Mouse (Mus musculus) midbrain, postnatal 0 days (tissue): ENCODE measurements around the gene Prdm13. TPM values are rescaled to one million over a fixed set of nuclear protein-coding genes. Genes with fewer than 3 reads are reported as not detected.

Experiments
- ATAC-seq: fragments of 200-750 bp; cut with Nextera tagmentation; 2 replicates; pipeline ENCODE4 v1.8.0; 2017; ENCODE audit warnings: moderate number of reproducible peaks, mild to moderate bottlenecking, moderate TSS enrichment, moderate library complexity; ENCODE audit not compliant: low FRiP score
- DNase-seq: peaks from one replicate; pipeline ENCODE4 v3.0.0-alpha.2; 2015; ENCODE audit warnings: low spot score
- H3K27ac ChIP-seq: fragments of 300-500 bp; sonication (generic); 2 replicates; pipeline ENCODE4 v1.5.1; 2014; ENCODE audit warnings: low read depth, mild to moderate bottlenecking, low read length, mixed read lengths
- H3K27me3 ChIP-seq: fragments of 300-500 bp; sonication (generic); 2 replicates; pipeline ENCODE4 v1.6.1; 2014; ENCODE audit warnings: low read length, control low read depth, mixed read lengths; ENCODE audit not compliant: insufficient read depth
- H3K36me3 ChIP-seq: fragments of 300-500 bp; sonication (generic); 2 replicates; pipeline ENCODE4 v1.6.1; 2014; ENCODE audit warnings: low read length, control low read depth, mixed read lengths; ENCODE audit not compliant: insufficient read depth
- H3K4me1 ChIP-seq: fragments of 300-500 bp; sonication (generic); 2 replicates; pipeline ENCODE4 v1.6.1; 2014; ENCODE audit warnings: mild to moderate bottlenecking, control low read depth, antibody characterized with exemption, low read length, mixed read lengths; ENCODE audit not compliant: insufficient read depth
- H3K4me2 ChIP-seq: fragments of 300-500 bp; sonication (generic); 2 replicates; pipeline ENCODE4 v1.6.1; 2014; ENCODE audit warnings: low read depth, mild to moderate bottlenecking, low read length, mixed read lengths; ENCODE audit not compliant: poor library complexity, severe bottlenecking
- H3K4me3 ChIP-seq: fragments of 300-500 bp; sonication (generic); 2 replicates; pipeline ENCODE4 v1.5.1; 2014; ENCODE audit warnings: low read depth, mild to moderate bottlenecking, low read length, moderate library complexity
- H3K9ac ChIP-seq: fragments of 300-500 bp; sonication (generic); replicated peaks from 2 replicates; pipeline ENCODE4 v1.6.1; 2014; ENCODE audit warnings: mild to moderate bottlenecking, low read length, moderate library complexity, mixed read lengths; ENCODE audit not compliant: poor library complexity, severe bottlenecking
- H3K9me3 ChIP-seq: fragments of 300-500 bp; sonication (generic); 2 replicates; pipeline ENCODE4 v1.6.1; 2016; ENCODE audit warnings: low read length, control low read depth
- CTCF ChIP-seq: IDR thresholded peaks from 2 replicates; pipeline ENCODE4 v1.5.1; 2016; ENCODE audit warnings: antibody characterized with exemption, mild to moderate bottlenecking
- WGBS: fragments of 180-500 bp; shearing (Covaris S2); extraction: QIAGEN DNeasy Blood & Tissue Kit; methylation state at CpG from one replicate; pipeline ENCODE4 v1.1.7; 2014; 5-methylcytosine and 5-hydroxymethylcytosine counted together
- polyA plus RNA-seq: library from polyadenylated mRNA; unstranded; fragments of >200 nt; fragmentation: Nextera tagmentation; extraction: Ambion mirVana; gene quantifications from 2 replicates; pipeline ENCODE4 v1.2.1, GENCODE M21; 2015
- total RNA-seq: library from RNA; depleted of rRNA; stranded (reverse); fragments of >200 nt; gene quantifications from 2 replicates; pipeline ENCODE4 v1.2.3, GENCODE M21; 2014

Prdm13 gene
- total and polyA plus RNA-seq, 2 experiments from 2014 or later = 0.26 to 2.7 TPM

DNA sequence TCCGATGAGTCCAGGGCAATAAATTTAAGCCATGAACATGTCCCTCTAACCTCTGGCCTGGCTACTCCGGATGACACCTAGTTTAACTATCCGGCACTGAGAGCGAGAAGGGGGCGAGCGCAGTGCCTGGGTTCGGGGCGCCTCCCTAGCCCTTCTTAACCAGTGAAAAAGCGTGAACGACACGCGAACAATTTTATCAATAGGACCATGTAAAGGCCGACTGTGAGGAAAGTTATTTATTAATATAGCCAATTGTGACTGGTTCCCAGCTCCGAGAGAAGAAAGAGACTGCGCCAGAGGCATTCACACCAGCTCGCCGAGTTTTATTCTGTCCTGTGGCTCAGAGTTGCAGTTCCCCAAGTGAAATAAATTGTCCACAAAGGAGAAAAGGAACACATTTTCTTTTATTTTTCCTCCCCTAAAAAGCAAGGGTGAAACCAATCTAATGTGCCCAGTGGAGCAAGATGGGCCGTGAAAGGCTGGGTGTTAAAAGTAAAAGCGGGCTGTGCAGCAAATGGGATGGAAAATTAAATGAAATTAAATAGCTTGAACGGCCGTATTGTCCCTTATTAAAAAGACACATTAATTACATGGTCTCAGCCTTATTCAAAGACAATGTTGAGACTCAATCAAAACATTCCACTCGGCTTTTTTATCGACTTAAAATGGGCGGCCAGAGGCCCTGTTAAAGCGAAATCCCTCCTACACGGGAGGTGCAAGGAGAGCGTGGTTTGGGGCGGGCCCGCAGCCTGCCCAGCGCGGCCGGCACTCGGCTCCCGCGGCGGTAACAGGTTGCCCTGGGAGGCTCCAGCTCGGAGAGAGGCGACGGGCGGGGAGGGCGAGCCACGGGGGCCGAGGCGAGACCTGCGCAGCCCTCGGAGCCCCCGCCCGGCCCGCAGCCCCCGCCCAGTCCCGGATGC, 2.3 kb upstream of the Prdm13 start:
- DNase-seq = no peak
- peak overlapping the region; percentile 33 for H3K4me3 ChIP-seq
- no peak overlapping the region for H3K27ac ChIP-seq
- peaks cover 82% of the 10 kb centered on the region for H3K27me3 ChIP-seq
- no peak overlapping the region for H3K9ac ChIP-seq
- peak overlapping the region; percentile 60 for H3K4me2 ChIP-seq
- no peak for TF ChIP-seq CTCF
- H3K9me3 ChIP-seq = no peaks in the 10 kb centered on the region
- 0 out of 2 replicates have a peak, but pooled peaks cover 3% of the 10 kb centered on the region for H3K4me1 ChIP-seq
- WGBS = 2% methylated on average over 47 of the region's 51 CpGs
- ATAC-seq = 0 out of 2 replicates have a peak, but pooled peaks have one; percentile 35
- no peaks in the 10 kb centered on the region for H3K36me3 ChIP-seq

GRCm38 (mm10) chr4:21686934-21687333, 1.2 kb upstream of the Prdm13 start:
- WGBS = 2% methylated on average over 5 of the region's 5 CpGs

DNA sequence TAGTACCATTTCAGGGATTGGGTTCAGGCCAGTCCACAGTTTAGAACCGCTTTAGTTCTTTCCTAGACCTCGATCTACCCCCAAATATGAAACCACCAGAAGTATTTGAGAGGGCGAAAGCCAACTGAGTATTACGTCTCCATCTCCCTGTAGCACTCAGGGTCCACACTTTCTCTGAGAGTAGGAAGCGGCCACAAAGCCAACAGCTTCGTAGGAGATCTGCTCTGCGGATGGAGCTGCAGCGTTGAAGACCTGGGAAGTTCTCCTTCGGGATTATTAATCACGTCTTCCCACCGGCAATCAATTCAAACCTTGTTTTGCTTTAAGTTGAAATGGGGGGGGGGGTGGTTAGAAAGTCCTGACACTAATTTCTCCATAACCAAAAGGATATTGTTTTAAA, 653 bp upstream of the Prdm13 start:
- Histone ChIP-seq H3K4me2 (no peak overlapping the region), H3K4me3 (no peak overlapping the region), H3K27me3 (peaks cover 83% of the 10 kb centered on the region), H3K4me1 (0 out of 2 replicates have a peak, but pooled peaks cover 3% of the 10 kb centered on the region), H3K9me3 (no peaks in the 10 kb centered on the region), H3K27ac (no peak overlapping the region), H3K9ac (no peak overlapping the region), H3K36me3 (no peaks in the 10 kb centered on the region)
- 5% methylated on average over 11 of the region's 11 CpGs for WGBS
- ATAC-seq (no peak), DNase-seq (no peak)
- no peak for TF ChIP-seq CTCF

More at GRCm38 (mm10) chr4:21686934-21687333, 1.2 kb upstream of the Prdm13 start:
- Histone ChIP-seq H3K27ac (no peak overlapping the region), H3K9me3 (no peaks in the 10 kb centered on the region), H3K27me3 (peaks cover 83% of the 10 kb centered on the region), H3K4me2 (no peak overlapping the region), H3K4me3 (no peak overlapping the region), H3K4me1 (0 out of 2 replicates have a peak, but pooled peaks cover 3% of the 10 kb centered on the region), H3K9ac (no peak overlapping the region), H3K36me3 (no peaks in the 10 kb centered on the region)
- DNase-seq (no peak), ATAC-seq (no peak)
- TF ChIP-seq CTCF = peak; percentile 46

GRCm38 (mm10) chr4:21684341-21684970, 1.3 kb downstream of the Prdm13 start:
- no peak for TF ChIP-seq CTCF
- DNase-seq (no peak), ATAC-seq (no peak)
- Histone ChIP-seq H3K9ac (no peak overlapping the region), H3K4me3 (no peak overlapping the region), H3K9me3 (no peaks in the 10 kb centered on the region), H3K27ac (no peak overlapping the region), H3K4me2 (no peak overlapping the region), H3K27me3 (peaks cover 90% of the 10 kb centered on the region), H3K4me1 (0 out of 2 replicates have a peak, but pooled peaks cover 3% of the 10 kb centered on the region), H3K36me3 (no peaks in the 10 kb centered on the region)
- 3% methylated on average over 14 of the region's 14 CpGs for WGBS

DNA sequence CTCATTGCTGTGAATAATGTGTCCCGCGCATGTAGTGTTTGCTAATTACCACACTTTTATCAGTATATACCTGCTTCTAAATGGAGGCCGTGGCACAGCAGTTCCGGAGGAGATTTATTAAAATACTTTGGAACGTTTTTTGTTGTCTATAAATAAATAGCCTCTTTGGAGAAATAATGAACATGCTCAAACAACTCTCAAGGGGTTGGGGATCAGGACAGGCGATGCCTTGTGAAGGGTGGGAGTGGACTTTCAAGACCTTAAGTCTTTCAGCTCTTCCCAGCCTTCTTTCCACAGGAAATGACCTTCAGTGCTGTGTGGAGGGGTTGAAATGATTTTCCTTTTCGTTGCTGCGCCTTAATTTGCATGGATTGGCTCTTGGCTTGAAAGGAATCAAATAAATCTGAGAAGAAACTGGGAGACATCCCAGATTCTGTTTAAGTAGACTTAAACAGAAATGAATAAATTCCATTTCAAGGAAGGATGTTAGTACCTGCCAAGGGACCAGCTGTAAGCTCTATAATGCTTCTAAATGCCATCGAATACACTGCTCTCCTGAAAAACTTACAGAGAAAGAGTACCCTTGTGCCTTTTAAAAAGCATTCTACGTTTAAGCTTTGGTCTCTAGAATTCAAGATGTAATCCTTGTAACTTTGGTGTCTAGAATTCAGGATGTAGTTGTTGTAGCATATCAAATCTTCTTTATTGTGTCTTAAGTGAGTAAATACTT, 3.2 kb downstream of the Prdm13 start:
- Histone ChIP-seq H3K27ac (no peak overlapping the region), H3K4me2 (no peak overlapping the region), H3K9ac (no peak overlapping the region), H3K9me3 (no peaks in the 10 kb centered on the region), H3K36me3 (no peaks in the 10 kb centered on the region), H3K27me3 (peaks cover 97% of the 10 kb centered on the region), H3K4me1 (no peaks in the 10 kb centered on the region), H3K4me3 (no peak overlapping the region)
- no peak for TF ChIP-seq CTCF
- no peak for ATAC-seq
- no peak for DNase-seq
- WGBS = 18% methylated on average over 10 of the region's 10 CpGs
